Mouse (Mus musculus): ENCODE data around the gene Rab4b.

Rab4b gene

DNA sequence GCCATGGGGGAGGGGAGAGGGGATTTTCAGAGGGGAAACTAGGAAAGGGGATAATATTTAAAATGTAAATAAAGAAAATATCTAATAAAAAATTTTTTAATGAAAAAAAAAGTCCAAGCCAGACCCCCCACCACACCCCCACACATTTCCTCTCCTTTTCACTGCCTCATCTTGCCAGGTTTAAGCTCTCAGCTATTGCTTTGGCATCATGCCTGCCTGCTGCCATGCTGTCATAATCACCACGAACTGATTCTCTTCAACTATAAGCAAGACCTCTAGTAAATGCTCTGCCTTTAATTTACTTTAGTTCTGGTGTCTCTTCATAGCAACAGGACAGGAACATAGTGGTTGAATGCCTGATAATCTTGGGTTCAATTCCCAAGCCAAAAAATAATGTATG is 3.8 kb upstream of the Rab4b start:
- DNase-seq = no peak

DNA sequence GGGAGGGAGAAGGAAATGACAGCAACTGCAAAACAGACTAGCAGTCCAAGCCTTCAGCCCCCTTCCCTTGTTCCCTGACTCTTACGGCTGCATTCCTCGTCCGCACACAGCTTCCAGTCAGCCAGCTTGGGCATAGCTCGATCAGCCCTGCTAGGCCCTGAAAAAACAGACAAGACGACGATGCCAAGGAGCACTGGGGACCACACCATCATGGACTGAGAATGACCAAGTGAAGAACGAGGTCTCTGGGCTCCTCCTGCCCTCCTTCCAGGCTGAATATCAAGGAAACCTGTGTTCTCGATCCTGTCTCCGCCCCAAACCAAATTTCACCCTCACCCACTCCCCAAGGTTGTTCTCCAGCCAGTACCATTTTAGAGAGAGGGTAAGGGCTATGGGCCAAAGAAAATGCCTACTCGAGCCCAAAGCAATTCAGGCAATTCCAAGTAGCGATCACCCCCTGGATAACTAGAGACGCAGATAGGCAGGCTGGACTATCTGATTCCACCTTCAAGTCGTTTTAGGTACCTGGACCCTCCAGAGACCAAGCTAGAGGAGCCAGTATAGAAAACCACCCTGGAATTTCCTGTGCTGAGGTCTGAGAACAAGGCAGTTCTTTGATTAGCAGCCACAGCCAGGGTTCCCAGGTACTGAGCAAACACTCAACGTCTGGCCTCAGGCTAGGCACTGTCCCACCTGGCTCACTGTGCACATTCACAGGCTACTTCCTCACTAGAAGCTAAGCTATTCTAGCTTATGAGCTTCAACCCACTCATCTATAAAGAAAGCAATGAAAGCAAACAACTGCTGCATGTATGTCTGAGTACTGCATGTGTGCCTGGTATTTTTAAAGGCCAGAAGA is 2.4 kb upstream of the Rab4b start, which contains the start of the genes Gm21983 and Mia:
Gene Gm21983 (minus strand): TSS at position 250 of the 859 bp plus-strand sequence.
Gene Mia (minus strand): TSS at position 321 of the 859 bp plus-strand sequence.
- DNase-seq = no peak

DNA sequence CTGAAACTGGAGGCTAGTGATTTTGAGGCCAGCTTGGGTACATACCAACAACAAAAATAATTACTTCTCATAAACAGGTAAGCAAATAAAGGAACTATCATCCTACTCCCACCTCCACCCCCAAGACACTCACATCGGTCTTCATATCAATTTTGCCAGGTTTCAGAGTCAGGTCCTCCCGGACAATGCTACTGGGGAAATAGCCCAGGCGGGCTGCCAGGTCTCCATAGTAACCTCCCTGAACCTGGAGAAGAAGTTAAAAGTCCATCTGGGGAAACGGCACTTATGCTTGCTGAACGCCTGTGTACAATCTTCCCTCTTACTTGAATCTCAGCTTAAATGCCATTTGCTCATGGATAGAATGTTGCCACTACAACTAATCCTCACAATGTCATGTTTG is 1.3 kb upstream of the Rab4b start:
- DNase-seq = peak; percentile 89 to 94

DNA sequence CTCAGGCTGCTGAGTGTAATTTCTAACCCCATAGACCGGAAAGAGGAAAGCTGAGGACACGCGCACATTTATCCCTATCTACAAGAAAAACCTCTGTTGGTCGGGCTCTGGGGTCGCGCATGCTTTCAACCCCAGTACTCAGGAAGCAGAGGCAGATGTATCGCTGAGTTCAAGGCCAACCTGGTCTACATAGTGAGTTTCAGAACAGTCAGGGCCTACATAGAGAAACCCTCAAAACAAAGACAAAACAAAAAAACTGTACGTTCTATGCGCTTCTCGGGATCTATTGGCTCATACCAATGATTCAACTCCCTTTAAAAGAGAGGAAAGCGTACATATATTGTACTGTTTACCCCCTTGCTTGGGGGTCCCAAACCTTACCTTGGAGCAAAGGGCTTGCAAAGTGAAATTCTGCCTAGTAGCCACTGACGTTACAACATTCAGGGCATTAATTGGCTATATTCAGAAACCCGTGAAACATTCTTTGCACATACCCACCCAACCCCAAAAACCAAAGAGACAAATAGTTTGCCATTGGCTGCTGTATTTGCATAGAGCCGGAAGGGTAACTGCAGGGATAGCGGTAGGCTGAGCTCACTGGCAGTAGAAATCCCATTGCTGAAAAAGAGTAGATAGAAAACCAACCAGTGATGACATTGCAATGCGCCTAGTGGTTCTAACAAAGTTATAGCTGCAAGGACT is 672 bp upstream of the Rab4b start:
- DNase-seq = no peak

DNA sequence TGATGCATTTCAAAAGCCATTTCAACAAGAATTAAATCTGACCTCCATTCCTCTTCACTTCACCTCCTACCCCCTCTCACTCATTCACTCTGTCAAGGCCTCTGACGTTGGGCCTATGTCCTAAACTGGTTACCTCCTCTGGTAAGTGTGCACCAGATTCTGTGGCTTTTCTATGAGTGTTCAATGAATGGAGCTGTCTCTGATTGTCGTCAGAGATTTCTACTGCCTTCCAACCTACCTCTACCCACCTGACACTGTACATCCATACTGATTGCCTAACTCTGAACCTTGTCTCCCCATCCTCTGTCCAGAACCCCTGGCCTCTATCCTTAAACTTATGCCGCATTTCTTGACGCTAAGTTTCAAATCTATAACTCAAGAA is 763 bp downstream of the Rab4b start:
- no peak for DNase-seq

DNA sequence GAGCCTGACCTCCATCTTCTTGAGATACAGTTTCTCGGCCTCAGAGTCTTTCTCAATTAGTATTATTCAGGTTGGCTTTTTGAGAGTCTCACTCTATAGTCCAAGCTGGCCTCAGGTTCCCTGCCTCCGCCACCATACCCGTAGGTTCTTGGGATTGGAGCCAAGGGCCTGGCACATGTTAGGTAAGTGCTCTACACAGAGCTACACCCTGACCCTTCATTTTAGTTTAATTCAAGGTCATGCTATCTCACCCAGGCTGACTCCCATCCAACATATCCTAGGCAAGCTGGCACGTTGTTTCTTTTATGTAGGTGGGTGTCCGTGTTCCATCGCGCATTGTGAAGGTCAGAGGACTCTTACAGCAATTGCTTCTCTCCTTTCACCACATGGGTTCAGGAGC is 3.8 kb downstream of the Rab4b start:
- DNase-seq = no peak

DNA sequence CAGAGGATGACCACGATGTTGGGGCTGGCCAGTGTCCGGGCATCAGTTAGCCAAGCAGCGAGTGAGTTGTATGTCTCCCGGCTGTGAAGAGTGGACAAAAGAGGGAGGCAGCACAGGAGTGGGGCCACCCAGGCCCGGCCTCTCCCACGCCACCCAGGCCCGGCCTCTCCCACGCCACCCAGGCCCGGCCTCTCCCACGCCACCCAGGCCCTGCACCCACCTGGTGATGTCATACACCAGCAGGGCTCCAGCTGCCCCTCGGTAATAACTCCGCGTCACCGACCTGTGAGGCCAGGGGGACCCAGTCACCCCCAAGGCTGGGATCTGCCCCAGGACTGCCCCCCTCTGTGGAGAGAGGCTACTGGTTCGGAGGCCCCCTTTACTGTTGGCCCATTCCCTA is 4.2 kb downstream of the Rab4b start:
- DNase-seq = no peak

DNA sequence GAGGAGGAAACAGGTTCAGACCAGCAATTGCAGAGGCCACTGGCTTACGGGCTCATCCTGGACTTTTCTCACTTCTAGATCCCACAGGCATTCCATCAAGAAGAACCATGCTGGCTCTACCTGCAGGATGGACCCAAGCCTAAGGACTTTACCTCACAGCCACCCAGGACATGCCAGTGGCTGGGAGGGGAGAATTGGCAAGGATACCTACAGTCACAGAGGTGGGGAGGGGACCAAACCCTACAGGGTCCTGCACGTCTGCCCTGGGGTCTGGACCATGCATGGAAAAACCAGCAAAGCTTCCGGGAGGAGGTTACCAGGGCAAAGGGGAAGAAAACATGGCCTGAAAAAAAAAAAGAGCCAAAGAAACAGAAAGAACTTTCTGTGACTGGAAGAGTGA is 7.7 kb downstream of the Rab4b start:
- DNase-seq = no peak

DNA sequence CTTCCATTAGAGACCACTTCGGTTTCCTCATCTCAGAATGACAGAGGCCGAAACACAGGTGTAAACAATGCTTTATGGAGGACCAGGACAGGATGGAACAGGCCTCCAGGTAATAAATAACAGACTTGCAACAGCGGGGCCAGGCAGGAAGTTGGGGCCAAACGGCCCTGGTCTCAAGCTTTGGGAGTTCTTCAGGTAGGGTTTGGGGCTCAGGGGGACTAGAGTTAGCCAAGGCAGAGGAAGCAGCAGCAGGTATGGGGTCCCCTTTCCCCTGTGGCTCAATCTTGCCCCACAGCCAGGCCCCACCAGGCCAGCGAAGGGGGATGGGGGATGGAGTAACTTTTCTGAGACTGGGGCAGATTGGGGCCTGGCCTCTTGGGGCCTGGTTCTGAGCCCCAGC is 10.3 kb downstream of the Rab4b start:
- DNase-seq = peak in 1 of 2 experiments; percentile 40

DNA sequence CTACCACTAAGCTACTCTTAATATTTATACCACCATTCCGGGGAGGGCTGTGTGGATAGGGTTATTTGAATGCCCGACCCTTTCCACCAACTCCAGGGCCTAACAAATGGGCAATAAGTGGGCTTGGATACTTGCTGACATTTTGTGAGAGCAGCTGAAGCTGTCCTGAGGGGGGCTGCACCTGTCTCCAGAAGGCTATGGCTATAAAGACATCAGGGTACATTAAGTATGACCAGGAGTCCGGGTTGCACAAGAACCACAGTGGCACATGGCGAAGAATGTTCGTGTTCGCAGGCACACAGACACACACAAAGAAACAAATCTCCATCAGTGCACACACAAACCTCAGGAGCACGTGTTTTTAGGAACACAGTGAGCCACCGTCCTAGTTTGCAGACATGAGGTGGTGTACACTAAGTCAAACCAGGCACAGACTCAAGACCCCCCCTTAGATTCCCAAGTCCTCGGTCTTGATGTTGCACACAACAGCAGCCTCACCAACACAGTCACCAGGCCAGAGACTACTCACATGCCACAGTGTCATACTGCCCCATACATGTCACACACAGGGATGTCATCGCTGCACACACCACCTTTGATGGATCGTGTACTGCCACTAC is 11.1 kb downstream of the Rab4b start:
- no peak for DNase-seq

DNA sequence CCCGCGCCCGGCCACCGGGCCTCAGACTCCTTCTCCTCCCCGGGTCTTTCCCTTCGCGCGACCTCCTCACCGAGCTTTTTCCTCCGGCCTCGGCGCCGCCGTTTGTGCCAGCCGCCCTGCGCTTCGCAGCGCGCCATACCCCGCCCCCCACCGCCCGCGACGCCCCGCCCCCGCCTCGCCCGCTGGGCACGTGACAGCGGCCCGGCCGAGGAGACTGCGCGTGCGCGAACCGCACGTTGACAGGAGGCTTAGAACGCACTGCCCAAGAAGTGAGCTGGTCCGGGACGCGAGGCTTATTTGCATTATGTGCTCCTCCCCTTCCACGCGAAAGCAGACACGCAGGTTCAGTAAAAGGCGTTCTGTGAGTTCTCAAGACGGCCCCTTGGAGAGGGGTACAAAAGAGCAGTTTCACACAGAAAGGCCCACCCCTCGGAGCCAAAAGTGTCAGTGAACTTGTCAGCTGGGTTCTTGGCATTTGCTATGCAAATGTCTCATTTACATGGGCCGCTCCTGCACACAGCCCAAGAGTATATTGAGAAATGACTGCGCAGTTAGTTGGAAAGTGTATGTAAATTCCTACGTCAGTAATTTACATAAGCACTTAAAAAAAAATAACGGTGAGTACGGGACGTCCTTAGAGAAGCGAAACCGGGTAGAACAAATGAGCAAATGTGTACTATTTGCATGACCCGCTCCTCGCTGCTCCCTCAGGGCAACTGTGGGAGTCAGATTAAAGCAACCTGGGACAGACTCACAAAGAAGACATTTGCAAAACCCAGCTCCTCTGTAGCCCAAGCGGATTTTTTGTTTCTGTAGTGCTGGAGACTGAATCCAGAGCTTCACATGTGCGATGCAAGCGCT is 11.9 kb downstream of the Rab4b start, which contains the start of gene Egln2:
Gene Egln2 (minus strand): TSS at position 189 of the 861 bp plus-strand sequence.
- DNase-seq = peak; percentile 95 to 96

DNA sequence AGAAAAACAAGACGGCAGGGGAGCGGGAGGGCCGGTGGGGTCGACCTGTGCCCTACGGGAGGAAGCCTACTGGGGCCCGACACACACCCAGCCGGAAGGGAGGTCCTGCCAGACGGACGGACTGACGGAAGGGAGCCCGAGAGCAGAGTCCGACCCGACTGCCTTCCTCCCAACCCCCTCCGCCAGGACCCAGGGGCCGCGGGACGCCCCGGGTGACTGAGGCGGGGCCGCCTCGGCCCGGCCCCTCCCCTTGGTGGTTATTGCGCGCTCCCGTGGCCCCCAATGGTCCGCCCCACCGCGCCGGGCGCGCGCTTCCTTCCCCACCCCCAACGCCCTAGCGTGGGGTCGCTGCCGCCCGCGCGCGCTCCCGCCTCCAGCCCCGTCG is 12.5 kb downstream of the Rab4b start:
- peak; percentile 90 to 93 for DNase-seq

DNA sequence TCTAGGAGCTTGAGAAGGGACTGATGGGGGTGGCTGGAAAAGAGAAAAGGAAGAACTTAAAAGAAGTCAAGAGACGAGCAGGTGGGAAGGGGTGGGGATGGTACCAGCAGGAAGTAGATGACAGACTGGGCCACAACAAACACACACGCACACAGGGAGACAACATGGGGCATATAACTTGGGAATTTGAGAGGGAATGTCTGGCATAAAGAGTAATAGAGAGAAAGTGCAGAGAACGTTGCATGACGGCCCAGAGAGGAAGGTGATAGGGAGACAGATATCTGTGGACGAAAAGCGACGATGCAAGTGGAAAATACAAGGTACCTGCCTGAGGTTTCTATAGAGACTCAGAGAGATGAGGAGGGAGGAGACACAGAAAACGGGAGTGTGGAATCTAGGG is 13.0 kb downstream of the Rab4b start:
- DNase-seq = no peak

DNA sequence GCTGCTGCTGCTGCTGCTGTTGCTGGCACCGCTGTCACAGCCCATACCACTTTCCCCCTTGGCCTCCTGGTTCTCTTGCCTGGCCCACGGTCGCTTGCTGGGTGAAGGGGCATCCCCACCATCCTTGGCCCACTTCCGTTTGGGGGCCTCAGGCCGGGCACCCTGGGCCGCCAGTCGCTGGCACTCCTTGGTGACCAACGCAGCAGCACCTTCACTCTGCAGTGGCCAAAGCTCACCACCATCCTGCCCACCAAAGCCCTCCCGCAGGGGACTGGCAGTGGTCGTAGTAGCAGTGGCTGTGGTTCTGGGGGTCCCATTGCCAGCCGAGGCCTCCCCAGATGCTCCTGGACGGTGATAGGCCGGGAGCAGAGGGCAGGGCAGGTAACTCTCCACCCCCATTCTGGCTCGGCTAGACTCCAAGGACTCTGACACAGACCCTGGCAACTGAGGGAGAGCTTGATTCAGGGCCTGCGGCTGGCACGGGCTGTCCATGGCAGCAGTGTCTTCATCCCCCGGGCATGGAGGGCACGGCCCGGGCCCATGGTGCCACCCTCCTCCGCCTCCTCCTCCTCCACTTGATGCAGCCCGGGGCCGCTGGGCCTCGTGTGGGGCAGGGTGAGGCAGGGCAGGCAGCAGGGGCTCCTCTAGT is 13.6 kb downstream of the Rab4b start:
- peak; percentile 53 to 57 for DNase-seq

DNA sequence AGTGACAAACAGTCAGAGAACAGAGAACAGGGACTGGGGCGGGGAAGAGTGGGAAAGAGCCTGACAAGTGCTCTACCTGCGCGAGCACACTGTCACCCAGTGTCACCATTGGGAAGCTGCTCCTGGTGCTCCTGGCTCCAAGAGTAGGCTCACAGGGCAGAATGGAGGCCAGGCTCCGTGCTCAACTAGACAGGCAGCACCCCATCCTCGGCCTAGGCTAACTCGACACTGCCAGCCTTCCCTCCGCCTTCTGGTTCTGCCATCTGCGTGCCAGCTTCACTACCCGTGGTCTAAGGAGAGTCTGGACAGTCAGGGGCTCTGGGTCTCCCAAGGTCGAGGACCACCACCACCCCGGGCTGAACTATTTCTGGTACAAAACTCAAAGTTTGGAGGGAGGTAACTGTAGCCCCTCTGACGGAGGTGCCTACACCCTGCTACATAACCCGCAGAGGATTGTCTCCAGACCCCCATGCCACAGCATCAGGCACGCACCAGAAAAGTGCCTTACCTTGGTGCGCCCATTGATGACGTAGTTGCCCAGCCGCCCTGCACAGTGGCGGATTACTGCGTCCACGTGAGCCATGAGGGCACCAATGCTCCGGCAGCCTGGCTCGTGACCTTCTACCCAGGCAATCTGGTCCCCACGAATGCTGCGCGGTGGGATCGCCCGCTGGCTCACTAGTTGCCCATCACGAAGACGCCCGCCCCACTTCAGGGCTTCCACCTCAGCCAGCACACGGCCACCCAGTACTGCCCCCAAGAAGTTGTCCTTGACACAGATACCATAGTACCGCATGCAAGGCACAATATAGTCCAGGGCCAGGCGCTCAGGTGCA is 14.4 kb downstream of the Rab4b start:
- no peak for DNase-seq

DNA sequence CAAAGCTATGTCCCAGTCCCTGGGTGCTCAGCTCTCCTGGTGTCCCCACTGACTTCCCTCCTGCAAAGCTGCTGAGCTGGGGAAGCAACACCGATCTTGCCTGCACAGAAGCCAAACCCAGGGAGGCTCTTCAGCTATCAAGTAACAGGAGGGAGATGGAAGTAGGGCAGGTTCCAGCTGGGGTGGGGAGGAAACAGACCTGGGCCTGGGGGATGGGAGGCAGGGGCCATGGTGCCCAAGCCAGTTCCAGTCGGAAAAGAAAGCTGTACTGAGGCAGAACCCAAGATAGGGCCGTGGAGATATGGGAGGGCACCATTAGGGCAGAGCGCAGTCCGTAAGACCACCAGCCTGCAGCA is 15.3 kb downstream of the Rab4b start:
- DNase-seq = no peak

DNA sequence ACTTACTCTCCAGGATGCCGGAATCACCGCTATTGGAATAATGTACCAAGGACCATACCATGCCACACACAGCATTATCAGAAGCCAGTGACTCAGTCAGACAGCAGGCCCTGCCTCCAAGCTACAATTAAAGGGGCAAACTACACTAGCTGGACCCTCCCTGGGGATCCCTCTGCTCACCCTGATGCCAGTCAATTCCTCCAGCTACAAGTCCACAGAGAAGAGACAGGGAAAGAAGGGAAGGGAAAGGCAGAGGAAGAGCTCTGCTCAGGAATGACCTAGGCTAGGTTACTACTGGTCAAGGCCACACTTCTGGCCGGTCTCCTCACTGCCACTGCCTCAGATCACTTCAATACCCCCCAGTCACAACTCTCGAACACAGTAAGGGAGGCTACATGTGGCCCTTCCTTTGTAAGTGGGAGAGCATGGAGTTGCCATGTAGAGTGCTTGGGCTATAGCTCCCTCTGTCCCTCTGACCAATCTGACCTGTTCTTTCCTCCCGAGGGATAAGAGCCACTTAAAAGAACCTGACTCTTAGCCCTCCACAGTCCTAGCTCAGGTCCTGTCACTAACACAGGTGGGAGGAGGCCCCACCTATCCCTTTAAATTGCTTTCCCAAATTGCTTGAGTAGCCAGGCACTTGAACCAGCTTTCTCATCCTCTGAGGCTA is 15.8 kb downstream of the Rab4b start:
- DNase-seq = no peak

DNA sequence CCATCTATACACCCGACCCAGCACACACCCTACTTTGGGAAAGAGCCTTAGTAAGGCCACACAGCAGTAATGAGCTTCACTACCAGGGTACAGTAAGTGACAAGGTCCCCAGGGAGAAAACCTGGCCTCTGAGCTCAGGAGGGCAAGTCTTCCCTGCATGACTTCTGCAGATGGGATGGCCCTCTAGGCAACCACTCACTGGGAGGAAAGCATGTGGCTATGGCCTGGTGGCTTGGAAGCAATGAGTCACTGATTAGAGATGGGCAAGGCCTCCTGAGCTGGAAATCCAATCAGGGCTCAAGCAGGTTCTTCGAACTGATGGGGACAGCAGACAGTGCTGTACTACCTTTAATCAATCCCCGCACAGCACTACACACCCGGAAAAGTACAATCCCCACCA is 17.0 kb downstream of the Rab4b start:
- DNase-seq = no peak

DNA sequence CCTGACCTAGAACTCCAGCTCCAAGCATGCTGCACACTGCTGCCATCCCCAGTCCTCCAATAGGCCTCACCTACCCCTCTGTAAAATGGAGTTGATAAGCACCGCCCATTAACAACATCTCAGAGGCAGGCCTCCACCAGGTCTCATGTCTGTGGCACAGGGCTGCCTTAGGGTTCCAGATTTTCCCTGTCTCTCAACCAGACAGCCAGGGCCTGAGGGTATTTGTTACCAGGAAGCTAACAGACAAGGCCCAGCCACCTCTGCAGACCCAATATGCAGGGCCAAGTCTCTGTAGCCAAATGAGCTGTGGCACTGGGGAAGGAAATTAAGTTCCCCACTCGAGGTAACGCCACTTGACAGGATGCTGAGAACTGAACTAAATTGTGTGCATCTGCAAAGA is 17.8 kb downstream of the Rab4b start:
- DNase-seq = no peak

DNA sequence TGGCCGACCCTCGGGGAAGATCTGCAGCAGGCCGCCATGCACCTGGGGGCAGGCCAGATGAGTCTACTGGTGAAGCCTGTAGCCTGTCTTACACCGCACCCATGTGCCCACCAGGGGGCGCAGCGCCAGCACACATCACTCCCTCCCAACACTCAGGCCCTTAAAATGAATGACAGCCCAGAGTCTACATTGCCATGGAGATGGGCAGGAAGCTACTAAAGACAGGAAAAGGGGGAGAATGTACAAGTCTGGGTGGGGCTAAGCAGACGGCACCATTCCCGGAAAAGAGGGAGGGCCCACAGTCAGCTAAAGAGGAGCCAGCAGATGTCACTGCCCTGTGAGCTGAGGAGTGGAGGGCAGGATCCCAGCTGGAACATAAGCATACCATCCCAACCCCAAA is 18.8 kb downstream of the Rab4b start:
- DNase-seq = peak; percentile 88 to 89

DNA sequence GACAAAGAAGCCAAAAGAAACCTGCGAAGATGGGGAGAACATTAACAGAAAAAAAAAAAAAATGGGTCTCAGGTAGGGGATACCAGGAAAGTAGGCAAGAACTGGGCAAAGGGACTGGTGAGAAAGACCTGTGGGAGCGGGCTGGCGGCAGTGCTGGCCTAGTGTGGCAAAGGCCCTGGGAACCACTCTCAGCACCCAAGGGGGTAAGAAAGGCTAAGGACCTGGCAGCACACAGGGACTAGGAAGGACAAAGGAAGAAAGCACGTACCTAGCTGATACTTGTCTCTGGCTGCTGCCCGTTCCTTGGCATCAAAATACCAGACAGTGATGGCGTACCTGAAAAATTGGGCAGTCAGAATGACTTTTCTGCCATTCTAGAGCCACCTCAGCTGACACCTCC is 19.4 kb downstream of the Rab4b start:
- no peak for DNase-seq

All from kidney, adult 8-10 months (tissue).